Mouse (Mus musculus) natural killer cell, adult 2 months (primary cell): ENCODE data around the gene Ccdc81.
A peak's percentile ranks its signal among the peaks of the same experiment; 100 is the strongest.

Experiments used
- DNase-seq, 2 experiments: peaks; one replicate each; pipeline ENCODE4 v3.0.0; 2022; ENCODE audit warnings: low spot score in 2 of 2

Gene Ccdc81

DNA sequence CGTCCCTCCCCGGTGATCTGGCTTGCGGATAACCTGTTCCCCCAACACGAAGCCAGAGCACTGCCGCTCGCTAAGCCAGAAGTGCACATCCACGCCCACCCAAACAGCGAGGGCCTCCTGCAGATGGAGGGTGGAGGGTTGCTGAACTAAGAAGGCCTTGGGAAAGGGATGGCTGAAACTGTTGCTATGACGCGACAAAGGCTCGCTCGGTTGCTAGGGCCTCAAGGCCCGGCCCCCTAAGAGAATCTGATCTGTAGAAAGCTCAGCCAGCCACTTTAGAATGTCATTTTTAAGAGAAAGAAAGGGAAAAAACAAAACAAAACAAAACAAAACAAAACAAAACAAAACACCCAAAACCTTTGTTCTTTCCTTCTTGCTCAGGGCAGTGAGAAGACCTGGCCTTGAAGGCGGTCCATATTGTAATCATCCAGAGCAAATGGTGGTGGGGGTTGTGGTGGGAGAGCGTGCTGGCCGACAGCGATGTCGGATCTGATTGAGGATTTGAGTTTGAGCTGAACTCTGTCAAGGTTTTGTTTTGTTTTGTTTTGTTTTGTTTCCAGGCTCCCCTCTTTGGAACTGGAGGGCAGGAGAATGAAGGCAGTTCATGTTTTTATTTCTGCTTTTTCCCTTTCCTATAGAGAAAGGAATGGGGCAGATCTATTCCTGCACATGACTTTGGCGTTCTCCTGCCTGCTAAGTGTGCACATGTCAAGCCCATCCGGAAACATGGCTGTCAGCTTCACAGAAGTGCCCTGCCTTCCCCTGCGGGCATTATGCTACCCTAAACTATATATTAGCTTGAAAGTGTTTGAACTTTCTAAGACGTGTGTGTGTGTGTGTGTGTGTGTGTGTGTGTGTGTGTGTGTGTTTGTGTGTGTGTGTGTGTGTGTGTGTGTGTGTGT is at the start of gene Ccdc81:
Gene Ccdc81 (minus strand): TSS at position 188 of the 902 bp plus-strand sequence.
- DNase-seq, result no peak

GRCm38 (mm10) chr7:89949403-89949802 is 46.0 kb upstream of the Ccdc81 start:
- no peak for DNase-seq

GRCm38 (mm10) chr7:89948026-89948425 is 44.6 kb upstream of the Ccdc81 start:
- no peak for DNase-seq

GRCm38 (mm10) chr7:89940571-89941463 is 37.4 kb upstream of the Ccdc81 start, which contains the start of gene Hikeshi:
Gene Hikeshi, minus strand, starts transcription at chr7:89941204.
- peak; percentile 94 for DNase-seq

DNA sequence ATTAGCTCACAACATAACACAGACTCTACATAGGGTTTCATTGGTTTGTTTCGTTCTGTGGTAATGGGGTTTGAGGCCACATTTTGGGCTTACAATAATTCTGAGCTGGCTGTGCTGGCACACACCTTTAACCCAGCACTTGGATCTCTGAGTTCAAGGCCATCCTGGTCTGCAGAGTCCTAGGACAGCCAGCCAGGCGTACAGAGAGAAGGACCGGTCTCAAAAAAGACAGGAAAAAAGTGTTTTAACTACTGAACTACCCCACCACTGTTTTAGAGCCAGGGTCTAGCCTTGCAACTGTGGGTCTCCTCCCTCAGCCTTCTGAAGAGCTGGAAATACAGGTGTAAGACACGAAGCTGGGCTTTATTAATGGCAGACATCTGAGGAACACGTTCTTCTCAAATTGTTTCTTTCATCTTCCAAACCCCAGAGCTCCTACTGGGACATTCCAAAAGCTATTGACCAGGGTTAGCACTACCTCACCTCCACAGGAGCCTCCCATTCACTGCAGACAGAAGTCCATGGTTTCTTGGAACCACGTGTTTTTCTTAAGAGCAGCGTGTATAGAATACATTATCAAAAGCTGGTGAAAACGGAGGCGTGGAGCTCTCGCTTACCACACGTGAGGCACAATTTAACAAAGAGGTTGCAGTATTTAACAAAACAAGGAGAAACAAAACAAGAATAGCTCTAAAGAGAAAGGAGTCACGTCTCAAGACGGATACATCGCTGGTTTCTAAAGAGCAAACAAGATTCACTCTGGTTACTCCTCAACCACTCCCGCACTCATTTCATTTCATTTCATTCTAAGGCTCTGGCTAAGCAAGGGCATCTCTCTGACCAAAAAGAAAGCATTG is 36.3 kb upstream of the Ccdc81 start:
- no peak for DNase-seq

DNA sequence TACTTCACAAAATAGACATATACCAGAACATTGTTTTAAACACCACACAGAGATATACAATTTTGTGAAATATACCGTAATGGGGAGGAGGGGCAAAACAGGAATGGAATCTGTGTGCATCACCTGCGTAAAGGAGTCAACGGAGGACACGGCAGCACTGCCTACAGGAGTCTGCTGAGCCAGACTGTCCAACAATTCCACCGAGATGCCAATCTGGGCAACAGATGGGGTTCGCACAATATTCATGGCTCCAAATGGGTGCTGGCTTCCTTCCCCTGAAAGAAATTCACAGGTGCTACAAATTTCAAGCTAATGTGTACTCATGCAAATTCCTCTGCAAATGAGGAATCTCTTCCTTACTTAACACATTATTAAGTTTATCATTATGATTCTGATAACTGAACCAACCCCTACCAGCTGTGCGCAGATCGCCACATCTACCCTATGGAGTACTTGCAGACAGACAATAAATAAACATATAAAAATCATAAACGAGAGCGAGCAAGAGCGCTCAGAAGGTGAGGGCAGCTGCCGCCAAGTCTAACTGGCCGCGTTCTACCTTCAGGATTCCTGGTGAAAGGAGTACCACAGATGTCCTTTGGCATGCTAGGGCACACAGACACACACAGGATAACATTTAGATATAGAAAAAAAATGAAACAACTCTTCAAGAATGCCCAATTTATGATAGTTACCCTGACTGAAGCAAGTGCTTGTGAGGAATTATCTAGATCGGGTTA is 20.2 kb upstream of the Ccdc81 start:
- no peak for DNase-seq

DNA sequence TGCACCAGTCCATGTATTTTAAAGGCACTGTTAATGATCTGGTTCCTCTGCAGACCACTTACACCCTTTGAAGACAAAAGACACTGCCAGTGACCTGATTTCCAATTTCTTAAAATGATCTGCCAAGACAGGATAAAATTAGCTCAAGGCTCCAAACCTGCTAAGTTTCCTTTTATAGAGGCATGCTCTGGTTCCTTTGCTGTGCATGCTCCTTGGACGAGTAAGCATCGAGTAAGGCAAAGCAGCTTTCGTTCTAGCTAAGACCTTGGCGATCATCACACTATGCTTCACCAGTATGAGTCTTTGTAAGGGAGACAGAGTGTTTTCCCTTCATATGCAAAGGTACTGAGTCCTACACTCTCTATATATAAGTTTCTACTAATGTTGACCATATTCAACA is 14.3 kb upstream of the Ccdc81 start:
- no peak for DNase-seq

DNA sequence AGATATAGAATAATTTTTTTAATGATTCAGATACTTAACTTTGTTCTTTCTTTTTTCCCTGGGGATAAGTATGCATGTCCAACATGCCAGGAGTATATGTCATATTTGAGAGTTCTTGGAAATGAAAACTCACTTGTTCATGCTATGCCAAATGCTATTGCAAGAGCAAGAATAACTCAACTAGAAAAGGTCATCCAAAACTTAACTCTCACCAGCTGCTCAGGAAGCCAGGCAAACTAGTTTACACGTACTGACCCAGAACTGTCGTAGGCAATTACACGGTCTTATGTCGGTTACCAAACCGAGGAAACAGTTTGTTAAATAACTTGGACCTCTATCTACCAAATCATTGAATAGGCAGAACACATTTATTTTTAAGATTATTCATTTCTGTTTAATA is 13.3 kb upstream of the Ccdc81 start:
- DNase-seq, result no peak

GRCm38 (mm10) chr7:89913432-89914158 is 10.2 kb upstream of the Ccdc81 start:
- DNase-seq, result no peak

DNA sequence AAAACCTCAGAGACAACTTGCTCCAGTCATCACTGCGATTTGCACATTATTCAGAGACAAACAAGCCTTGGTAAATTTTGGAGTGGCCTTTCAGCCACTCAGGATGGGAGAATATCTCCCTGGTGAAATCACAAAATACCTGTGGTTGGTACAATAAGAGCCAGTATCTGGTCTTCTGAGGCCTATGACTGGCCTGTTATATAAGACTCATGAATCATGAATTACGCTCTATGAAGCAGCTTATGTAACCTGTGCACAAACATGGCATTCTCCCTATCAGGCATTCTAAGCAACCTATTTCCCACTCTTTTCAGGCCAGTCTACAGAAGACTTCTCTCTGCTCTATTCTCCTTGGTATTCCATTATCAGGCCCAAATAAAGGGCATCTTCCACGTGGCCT is 8.9 kb upstream of the Ccdc81 start:
- DNase-seq, result no peak

DNA sequence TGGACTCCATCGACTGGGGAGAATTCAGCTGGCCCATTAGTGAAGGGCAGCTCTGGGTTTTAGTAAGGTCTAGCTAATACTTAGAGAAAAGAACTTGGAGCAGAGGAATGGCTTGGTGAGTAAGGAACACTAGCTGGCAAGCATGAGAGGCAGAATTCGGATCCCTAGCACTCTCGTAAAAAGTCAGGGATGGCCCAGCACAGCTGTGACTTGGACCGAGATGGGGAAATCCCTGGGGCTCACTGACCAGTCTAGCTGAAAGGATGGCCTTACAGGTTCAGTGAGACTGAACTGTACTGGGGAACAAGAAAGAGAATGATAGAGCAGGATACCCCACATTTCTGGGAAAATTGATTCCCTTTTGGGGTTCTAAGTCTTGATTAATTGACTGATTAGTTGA is 6.3 kb upstream of the Ccdc81 start:
- DNase-seq, result no peak

DNA sequence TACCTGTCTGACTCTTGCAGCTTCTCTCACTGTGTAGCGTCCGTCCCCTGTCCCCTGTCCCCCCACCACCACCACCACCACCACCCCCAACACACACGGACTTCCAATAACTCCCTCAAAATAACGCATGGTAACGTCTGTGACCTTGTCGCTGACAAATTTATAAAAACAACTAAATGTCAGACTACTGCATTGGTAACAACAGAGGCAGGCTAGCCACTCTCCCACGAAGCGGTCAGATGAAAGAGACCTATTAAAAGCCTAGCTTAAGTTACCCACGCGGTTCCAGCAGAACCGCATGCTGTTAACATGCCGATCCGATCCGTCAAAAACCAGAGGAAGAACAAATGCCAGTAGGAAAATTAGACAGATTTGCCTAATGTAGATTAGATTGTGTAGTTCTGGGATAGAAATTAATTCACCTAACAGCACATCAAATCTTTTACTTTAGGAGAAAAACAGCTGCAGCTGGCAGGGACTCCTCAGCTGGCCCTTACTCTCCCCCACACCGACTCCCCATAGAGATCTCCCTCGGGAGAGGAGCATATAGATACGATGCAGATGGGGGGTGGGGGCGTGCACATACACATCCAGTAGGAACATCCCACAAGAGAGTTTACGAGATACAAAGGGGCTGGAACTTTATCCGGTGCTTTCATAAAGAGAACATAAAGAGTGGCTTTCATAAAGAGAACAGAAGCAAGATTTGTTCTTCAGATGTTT is 5.6 kb upstream of the Ccdc81 start:
- no peak for DNase-seq

DNA sequence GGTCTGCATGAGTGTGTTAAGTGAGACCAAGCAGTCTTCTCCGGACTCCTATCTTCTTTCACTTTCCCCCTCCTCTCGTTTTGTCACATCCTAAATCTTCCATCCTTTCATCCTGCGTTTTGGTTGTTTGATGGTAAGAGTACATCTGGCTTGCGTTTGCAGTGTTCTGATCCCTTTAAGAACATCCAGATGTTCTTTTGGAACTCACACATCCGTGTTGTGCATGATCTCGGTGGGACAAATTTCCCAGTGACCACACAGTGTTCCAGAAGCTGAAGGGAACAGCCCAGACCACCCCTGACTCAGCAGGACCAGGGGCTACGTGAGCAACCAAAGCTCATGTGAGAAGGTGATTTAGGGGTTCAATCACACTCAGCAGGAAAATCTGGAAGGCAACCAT is 5.0 kb upstream of the Ccdc81 start:
- DNase-seq, result no peak

GRCm38 (mm10) chr7:89907950-89908349 is 4.5 kb upstream of the Ccdc81 start:
- DNase-seq, result peak; percentile 45 to 63

DNA sequence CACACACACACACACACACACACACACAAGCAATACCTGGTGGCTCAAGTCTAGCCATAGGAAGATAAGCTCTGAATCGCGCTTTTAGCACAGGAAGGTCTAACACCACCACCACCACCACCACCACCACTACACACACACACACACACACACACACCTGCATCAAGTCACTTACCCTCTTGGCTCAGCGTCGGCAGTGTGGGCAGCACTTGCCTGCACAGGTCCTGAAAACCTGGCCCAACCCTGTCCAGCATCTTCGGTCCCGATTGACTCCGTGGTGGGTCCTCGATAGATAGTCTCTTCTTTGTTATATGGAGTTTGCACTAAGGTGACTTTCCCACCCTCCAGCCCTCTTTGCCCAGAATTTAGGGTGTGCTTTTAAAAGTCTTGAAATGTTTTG is 422 bp downstream of the Ccdc81 start:
- DNase-seq, result no peak

DNA sequence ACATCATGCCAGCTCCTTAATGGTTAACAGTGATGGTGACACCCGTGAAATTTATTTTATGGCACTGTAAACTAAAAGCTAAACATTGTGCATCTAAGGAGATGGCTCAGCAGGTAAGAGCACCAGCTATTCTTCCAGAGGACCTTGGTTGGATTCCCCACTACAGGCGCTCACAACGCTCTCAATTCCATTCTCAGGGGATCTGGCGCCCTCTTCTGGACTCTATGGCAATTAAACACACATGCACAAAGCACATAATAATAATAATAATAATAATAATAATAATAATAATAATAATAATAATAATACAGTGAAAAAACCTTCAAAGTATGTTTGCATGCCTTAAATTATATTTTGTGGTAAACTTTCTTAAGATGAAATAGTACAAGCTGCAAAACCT is 11.6 kb downstream of the Ccdc81 start:
- no peak for DNase-seq

DNA sequence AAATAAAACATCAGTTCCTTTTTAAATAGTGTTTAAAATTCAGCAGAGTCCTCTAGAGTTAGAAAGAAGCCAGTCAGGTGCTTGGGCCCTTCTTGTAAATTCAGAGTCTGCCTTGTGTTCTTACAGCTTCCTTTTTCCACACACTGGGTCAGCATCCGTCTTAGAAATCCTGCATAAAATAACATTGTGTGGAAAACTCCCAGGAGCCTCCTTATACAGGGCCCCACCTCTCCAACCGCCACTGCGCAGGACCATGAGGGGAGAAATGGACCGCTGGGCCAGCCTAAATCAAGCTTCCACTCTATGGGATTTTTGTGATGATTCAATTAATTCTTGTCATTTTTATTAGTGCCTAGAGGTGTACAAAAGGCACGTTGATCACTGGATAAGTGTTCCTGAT is 12.0 kb downstream of the Ccdc81 start:
- no peak for DNase-seq

- no peak for DNase-seq
These were observed 18.9 kb downstream of the Ccdc81 start for GRCm38 (mm10) chr7:89884551-89884950.

DNA sequence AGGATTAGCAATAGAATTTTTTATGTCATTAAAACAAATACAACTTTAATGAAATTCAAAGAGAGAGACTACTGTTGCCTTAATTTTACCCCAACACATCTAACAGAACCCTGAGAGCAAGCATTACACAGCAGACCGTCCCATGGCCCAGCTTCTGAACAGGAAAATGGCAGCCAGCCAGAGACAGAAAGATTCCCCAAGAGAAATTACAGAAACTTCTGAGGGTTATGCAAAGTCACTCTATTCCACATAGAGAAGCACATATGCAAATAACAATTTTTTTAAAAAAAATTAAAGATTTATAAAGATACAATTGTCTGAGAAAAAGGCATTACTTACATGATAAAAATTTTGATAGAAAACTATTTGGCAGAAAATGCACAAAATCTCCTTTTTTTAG is 23.7 kb downstream of the Ccdc81 start:
- no peak for DNase-seq

DNA sequence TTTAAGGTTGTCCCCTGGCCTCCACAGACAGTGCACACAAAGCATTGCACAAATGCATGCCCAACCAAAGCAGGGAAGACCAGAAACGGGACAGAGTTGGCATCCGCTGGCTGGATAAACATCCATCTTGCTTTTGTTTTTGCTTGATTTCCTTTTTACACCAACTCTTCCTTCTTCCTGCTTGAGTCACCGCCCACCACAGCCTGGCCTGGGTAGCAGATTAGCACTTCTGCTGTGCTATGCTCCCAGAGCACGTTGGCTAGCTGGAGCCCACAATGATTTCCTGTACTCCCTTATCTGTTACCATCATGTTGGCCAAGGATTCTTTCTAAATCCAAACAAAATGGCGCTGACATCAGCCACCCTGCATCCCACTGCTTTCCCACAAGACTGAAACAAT is 36.2 kb downstream of the Ccdc81 start:
- DNase-seq, result no peak
